Mouse (Mus musculus) 3134 (cell line): ENCODE measurements around the gene Atoh8.

Experiments used
- DNase-seq: peaks from one replicate; pipeline ENCODE4 v3.0.0-alpha.2; 2011; ENCODE audit warnings: low spot score; ENCODE audit not compliant: insufficient read length; ENCODE audit errors: extremely low read depth

Gene Atoh8

GRCm38 (mm10) chr6:72200595-72201256 is 34.7 kb downstream of the Atoh8 start:
- DNase-seq: no peak

GRCm38 (mm10) chr6:72197515-72197914 is 37.9 kb downstream of the Atoh8 start:
- DNase-seq: no peak

GRCm38 (mm10) chr6:72196660-72197059 is 38.7 kb downstream of the Atoh8 start:
- DNase-seq: no peak

GRCm38 (mm10) chr6:72190577-72190976 is 44.8 kb downstream of the Atoh8 start:
- DNase-seq: no peak

- no peak for DNase-seq
Observed at GRCm38 (mm10) chr6:72190120-72190519, 45.3 kb downstream of the Atoh8 start.

- DNase-seq: peak; percentile 70
Observed at GRCm38 (mm10) chr6:72189061-72189863, 46.1 kb downstream of the Atoh8 start.

- no peak for DNase-seq
Observed at GRCm38 (mm10) chr6:72186809-72187208, 48.6 kb downstream of the Atoh8 start.

- peak; percentile 54 for DNase-seq
Observed at GRCm38 (mm10) chr6:72185893-72186490, 49.4 kb downstream of the Atoh8 start.

- no peak for DNase-seq
Observed at GRCm38 (mm10) chr6:72184576-72184975, 50.8 kb downstream of the Atoh8 start.

- no peak for DNase-seq
Observed at GRCm38 (mm10) chr6:72179562-72180502, 55.5 kb downstream of the Atoh8 start.

- no peak for DNase-seq
Observed at GRCm38 (mm10) chr6:72179006-72179405, 56.4 kb downstream of the Atoh8 start.

GRCm38 (mm10) chr6:72177417-72177816 is 58.0 kb downstream of the Atoh8 start:
- DNase-seq: no peak

GRCm38 (mm10) chr6:72176004-72176403 is 59.4 kb downstream of the Atoh8 start:
- DNase-seq: no peak

- DNase-seq: no peak
Observed at GRCm38 (mm10) chr6:72175419-72175818, 60.0 kb downstream of the Atoh8 start.

- DNase-seq: no peak
Observed at GRCm38 (mm10) chr6:72173350-72173749, 62.0 kb downstream of the Atoh8 start.

- no peak for DNase-seq
Observed at GRCm38 (mm10) chr6:72171391-72171790, 64.0 kb downstream of the Atoh8 start.

- no peak for DNase-seq
Observed at GRCm38 (mm10) chr6:72165907-72166306, 69.5 kb downstream of the Atoh8 start.

GRCm38 (mm10) chr6:72164321-72165275 is 70.8 kb downstream of the Atoh8 start:
- DNase-seq: peak; percentile 53

GRCm38 (mm10) chr6:72162155-72162890 is 73.1 kb downstream of the Atoh8 start:
- DNase-seq: no peak
